ENCODE assay signal across 16 mouse cellular contexts in the genomic region with DNA sequence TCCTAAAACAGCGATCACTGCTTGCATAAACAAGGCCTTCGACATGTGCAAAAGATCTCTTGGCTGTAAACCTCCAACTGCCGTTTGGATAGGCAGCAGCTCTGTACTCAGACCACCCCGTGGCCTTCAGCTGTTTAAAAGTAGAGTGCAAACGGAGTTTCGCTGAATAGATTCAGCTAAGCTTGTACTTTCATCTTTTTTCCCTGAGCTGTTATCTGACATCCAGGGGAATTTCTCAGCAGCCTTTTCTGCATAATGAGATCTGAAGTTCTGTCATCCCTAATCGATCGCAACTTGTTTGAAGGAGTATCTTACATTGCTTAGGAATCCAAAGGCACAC.
DNase-seq lines count a peak whose midpoint lies in the region; ATAC-seq and TF ChIP-seq lines count a peak whose summit lies in the region.
"Had no signal": no experiment of that assay in that cellular context is flagged by ENCODE, and none has a peak within 500 bp of the region (broad histone marks: within the 10 kb centered on the region; RNA-seq: fewer than 3 reads in every experiment).

No protein-coding gene starts in this region.

- H3K4me3 ChIP-seq in forebrain, postnatal 0 days (ENCODE audit: low read depth, low read length), result no peak overlapping the region
- H3K4me3 ChIP-seq in forebrain, embryonic 12.5 days (replicated peaks), result no peak overlapping the region
- no peak overlapping the region for H3K4me3 ChIP-seq in lung, embryonic 15.5 days
- no peak overlapping the region for H3K4me3 ChIP-seq in embryonic facial prominence, embryonic 14.5 days (ENCODE audit: low read depth, low read length)
- H3K4me3 ChIP-seq: embryonic facial prominence, embryonic 15.5 days; forebrain, embryonic 13.5 days; heart, embryonic 15.5 days; hindbrain, embryonic 12.5 days had no signal

- no peak overlapping the region for H3K4me2 ChIP-seq in forebrain, postnatal 0 days (ENCODE audit: low read depth)
- H3K4me2 ChIP-seq in forebrain, embryonic 12.5 days, result no peak overlapping the region
- H3K4me2 ChIP-seq in lung, embryonic 15.5 days, result no peak overlapping the region; the same call in 1 of the 2 replicates
- peak overlapping the region; percentile 4; the same call in 1 of the 2 replicates for H3K4me2 ChIP-seq in embryonic facial prominence, embryonic 14.5 days (ENCODE audit: low read depth, low read length)
- H3K4me2 ChIP-seq: embryonic facial prominence, embryonic 15.5 days; forebrain, embryonic 13.5 days; heart, embryonic 15.5 days; hindbrain, embryonic 12.5 days had no signal

- H3K36me3 ChIP-seq in forebrain, postnatal 0 days (ENCODE audit: insufficient read depth), result no peaks in the 10 kb centered on the region
- H3K36me3 ChIP-seq in forebrain, embryonic 12.5 days (replicated peaks), result no peaks in the 10 kb centered on the region
- no peaks in the 10 kb centered on the region for H3K36me3 ChIP-seq in lung, embryonic 15.5 days
- H3K36me3 ChIP-seq in embryonic facial prominence, embryonic 14.5 days (ENCODE audit: control insufficient read depth, insufficient read depth, low read length), result no peaks in the 10 kb centered on the region
- H3K36me3 ChIP-seq: embryonic facial prominence, embryonic 15.5 days; heart, embryonic 15.5 days; hindbrain, embryonic 12.5 days had no signal

- no peak for ATAC-seq in forebrain, postnatal 0 days
- ATAC-seq in forebrain, embryonic 12.5 days (ENCODE audit: low FRiP score), result no peak
- peak; percentile 70; the same call in 1 of the 2 replicates for ATAC-seq in lung, embryonic 15.5 days (ENCODE audit: borderline replicate concordance, extremely low read depth, low FRiP score, low TSS enrichment)
- ATAC-seq in embryonic facial prominence, embryonic 14.5 days (ENCODE audit: low read depth), result peak; percentile 70
- ATAC-seq: forebrain, embryonic 13.5 days; Patski had no signal

- H3K27me3 ChIP-seq in forebrain, postnatal 0 days (ENCODE audit: insufficient read depth, low read length), result no peaks in the 10 kb centered on the region
- H3K27me3 ChIP-seq in forebrain, embryonic 12.5 days, result no peaks in the 10 kb centered on the region
- H3K27me3 ChIP-seq in lung, embryonic 15.5 days, result no peaks in the 10 kb centered on the region
- no peaks in the 10 kb centered on the region for H3K27me3 ChIP-seq in embryonic facial prominence, embryonic 14.5 days (replicated peaks; ENCODE audit: control insufficient read depth, insufficient read depth, low read length)
- H3K27me3 ChIP-seq: embryonic facial prominence, embryonic 15.5 days; forebrain, embryonic 13.5 days; heart, embryonic 15.5 days; hindbrain, embryonic 12.5 days; Patski had no signal

- H3K4me1 ChIP-seq in forebrain, postnatal 0 days (ENCODE audit: insufficient read depth), result no peaks in the 10 kb centered on the region
- H3K4me1 ChIP-seq in forebrain, embryonic 12.5 days, result no peaks in the 10 kb centered on the region
- H3K4me1 ChIP-seq in lung, embryonic 15.5 days, result no peaks in the 10 kb centered on the region
- H3K4me1 ChIP-seq in embryonic facial prominence, embryonic 14.5 days (ENCODE audit: control insufficient read depth, insufficient read depth, low read length), result no peaks in the 10 kb centered on the region
- H3K4me1 ChIP-seq: embryonic facial prominence, embryonic 15.5 days; forebrain, embryonic 13.5 days; heart, embryonic 15.5 days; hindbrain, embryonic 12.5 days had no signal

- peak; percentile 0 for DNase-seq in forebrain, postnatal 0 days
- no peak for DNase-seq in lung, adult 18-20 months
- DNase-seq in embryonic facial prominence, embryonic 14.5 days (ENCODE audit: low spot score), result peak; percentile 90
- peak; percentile 37 for DNase-seq in retina, postnatal 1 day
- no peak for DNase-seq in ovary, postnatal 14 days (ENCODE audit: low spot score)
- no peak for DNase-seq in right cerebral cortex, postnatal 10 days (ENCODE audit: low spot score in 2 of 2)
- DNase-seq: cerebellum, adult 9-10 months; layer of hippocampus, adult 9-11 months had no signal

- no peak for TF ChIP-seq CTCF in forebrain, postnatal 0 days (IDR thresholded peaks at IDR 0.05; ENCODE audit: low read depth)

- H3K9ac ChIP-seq in forebrain, postnatal 0 days, result no peak overlapping the region
- H3K9ac ChIP-seq in forebrain, embryonic 12.5 days, result no peak overlapping the region
- no peak overlapping the region for H3K9ac ChIP-seq in lung, embryonic 15.5 days
- no peak overlapping the region for H3K9ac ChIP-seq in embryonic facial prominence, embryonic 14.5 days (ENCODE audit: low read depth, low read length)
- H3K9ac ChIP-seq: embryonic facial prominence, embryonic 15.5 days; forebrain, embryonic 13.5 days; heart, embryonic 15.5 days; hindbrain, embryonic 12.5 days; liver, embryonic 14.5 days had no signal

- WGBS in forebrain, postnatal 0 days, result 68% methylated on average over 8 of the region's 8 CpGs
- WGBS in forebrain, embryonic 12.5 days, result 69% methylated on average over 8 of the region's 8 CpGs
- WGBS in lung, embryonic 15.5 days, result 21% methylated on average over 8 of the region's 8 CpGs
- 33% methylated on average over 8 of the region's 8 CpGs for WGBS in embryonic facial prominence, embryonic 14.5 days

- H3K27ac ChIP-seq in forebrain, postnatal 0 days (ENCODE audit: low read depth, low read length), result no peak overlapping the region
- H3K27ac ChIP-seq in forebrain, embryonic 12.5 days, result no peak overlapping the region
- H3K27ac ChIP-seq in lung, embryonic 15.5 days, result 0 out of 2 replicates have a peak overlapping the region, but pooled peaks have one; percentile 24
- H3K27ac ChIP-seq in embryonic facial prominence, embryonic 14.5 days (replicated peaks; ENCODE audit: low read depth, low read length), result no peak overlapping the region
- H3K27ac ChIP-seq: forebrain, embryonic 13.5 days; heart, embryonic 15.5 days; hindbrain, embryonic 12.5 days; liver, embryonic 14.5 days had no signal

- H3K9me3 ChIP-seq in forebrain, postnatal 0 days (ENCODE audit: low read length), result no peaks in the 10 kb centered on the region
- no peaks in the 10 kb centered on the region for H3K9me3 ChIP-seq in forebrain, embryonic 12.5 days
- H3K9me3 ChIP-seq in lung, embryonic 15.5 days, result no peaks in the 10 kb centered on the region
- no peaks in the 10 kb centered on the region for H3K9me3 ChIP-seq in embryonic facial prominence, embryonic 14.5 days (ENCODE audit: control insufficient read depth, low read length)
- H3K9me3 ChIP-seq: embryonic facial prominence, embryonic 15.5 days; forebrain, embryonic 13.5 days; heart, embryonic 15.5 days; hindbrain, embryonic 12.5 days had no signal

Comparison
In these comparisons a context has a peak if more than half of its experiments do, and no peak if none do; other contexts are left out.
1. ATAC-seq: peak in lung, embryonic 15.5 days (single experiment) and embryonic facial prominence, embryonic 14.5 days (single experiment); none in forebrain, postnatal 0 days (single experiment) and forebrain, embryonic 12.5 days (single experiment).
2. DNase-seq: peak in forebrain, postnatal 0 days (single experiment), embryonic facial prominence, embryonic 14.5 days (single experiment) and retina, postnatal 1 day (single experiment); none in lung, adult 18-20 months (0 of 2), ovary, postnatal 14 days (single experiment) and right cerebral cortex, postnatal 10 days (0 of 2).